Mouse (Mus musculus) ES-E14 (cell line): ENCODE results near the gene Setd1a. TPM values are rescaled to one million over a fixed set of nuclear protein-coding genes. Genes with fewer than 3 reads are reported as not detected.

Experiments used
- DNase-seq: peaks from one replicate; pipeline ENCODE4 v3.0.0-alpha.2; 2013; ENCODE audit warnings: low read depth, low spot score
- H3K27ac ChIP-seq: 2 replicates; pipeline ENCODE4 v1.5.1; 2012; ENCODE audit warnings: low read depth, mild to moderate bottlenecking, low read length, moderate library complexity, mixed read lengths; ENCODE audit not compliant: poor library complexity, insufficient read depth, severe bottlenecking
- H3K36me3 ChIP-seq: 2 replicates; pipeline ENCODE4 v1.6.1; 2012; ENCODE audit warnings: mild to moderate bottlenecking, low read length, moderate library complexity, mixed read lengths; ENCODE audit not compliant: control insufficient read depth, poor library complexity, insufficient read depth, severe bottlenecking
- H3K4me1 ChIP-seq, 2 experiments: fragments of 150-350 bp in 1 of 2; sonication (generic) in 1 of 2; 2 replicates each; pipeline ENCODE4 v1.6.1; 2012; ENCODE audit warnings: low read length in 2 of 2, mild to moderate bottlenecking in 1 of 2, mixed read lengths in 1 of 2; ENCODE audit not compliant: control insufficient read depth in 2 of 2, insufficient read depth in 2 of 2, poor library complexity in 1 of 2
- H3K4me3 ChIP-seq, 2 experiments: fragments of 150-350 bp in 1 of 2; sonication (generic) in 1 of 2; 2 replicates each; pipeline ENCODE4 v1.5.1; 2012; ENCODE audit warnings: low read length in 2 of 2, low read depth in 1 of 2, mild to moderate bottlenecking in 1 of 2, mixed read lengths in 1 of 2; ENCODE audit not compliant: insufficient read depth in 1 of 2, poor library complexity in 1 of 2, severe bottlenecking in 1 of 2
- H3K9ac ChIP-seq: 2 replicates; pipeline ENCODE4 v1.6.1; 2012; ENCODE audit warnings: low read depth, mild to moderate bottlenecking, low read length, mixed read lengths; ENCODE audit not compliant: poor library complexity, insufficient read depth, severe bottlenecking
- H3K9me3 ChIP-seq: fragments of 150-350 bp; sonication (generic); 2 replicates; pipeline ENCODE4 v1.6.1; 2012; ENCODE audit warnings: low read depth, mild to moderate bottlenecking, low read length; ENCODE audit not compliant: control insufficient read depth, insufficient read depth
- CHD2 ChIP-seq: IDR thresholded peaks from 2 replicates; pipeline ENCODE4 v1.6.1; 2014; ENCODE audit warnings: mild to moderate bottlenecking, low read depth, low read length, inconsistent platforms
- HCFC1 ChIP-seq: IDR thresholded peaks from 2 replicates; pipeline ENCODE4 v1.6.1; 2012; ENCODE audit warnings: low read length, inconsistent platforms, borderline replicate concordance; ENCODE audit not compliant: insufficient read depth
- MAFK ChIP-seq: IDR thresholded peaks from 2 replicates; pipeline ENCODE4 v1.6.1; 2014; ENCODE audit warnings: mild to moderate bottlenecking, low read depth, low read length, inconsistent platforms; ENCODE audit not compliant: insufficient read depth
- ZC3H11A ChIP-seq: IDR thresholded peaks from 2 replicates; pipeline ENCODE4 v1.6.1; 2012; ENCODE audit warnings: low read depth, mild to moderate bottlenecking, inconsistent platforms, low read length, borderline replicate concordance
- ZNF384 ChIP-seq: IDR thresholded peaks from 2 replicates; pipeline ENCODE4 v1.6.1; 2012; ENCODE audit warnings: low read depth, low read length, inconsistent platforms
- in situ Hi-C, 2 experiments: fragments of 600-800 bp; cut with MboI; formaldehyde crosslinking; loops; one replicate each; pipeline ENCODE4 v1.15.1; 2025; ENCODE audit warnings: low sequenced_read_pairs in 2 of 2, inconsistent platforms in 1 of 2; ENCODE audit not compliant: unreplicated experiment in 2 of 2
- total RNA-seq: library from RNA; depleted of rRNA; stranded (reverse); fragments of 300-350 nt; gene quantifications from 2 replicates; pipeline ENCODE4 v1.2.3, GENCODE M21; 2012

The Setd1a gene
- total RNA-seq, 1 experiment: 22.6 TPM

DNA sequence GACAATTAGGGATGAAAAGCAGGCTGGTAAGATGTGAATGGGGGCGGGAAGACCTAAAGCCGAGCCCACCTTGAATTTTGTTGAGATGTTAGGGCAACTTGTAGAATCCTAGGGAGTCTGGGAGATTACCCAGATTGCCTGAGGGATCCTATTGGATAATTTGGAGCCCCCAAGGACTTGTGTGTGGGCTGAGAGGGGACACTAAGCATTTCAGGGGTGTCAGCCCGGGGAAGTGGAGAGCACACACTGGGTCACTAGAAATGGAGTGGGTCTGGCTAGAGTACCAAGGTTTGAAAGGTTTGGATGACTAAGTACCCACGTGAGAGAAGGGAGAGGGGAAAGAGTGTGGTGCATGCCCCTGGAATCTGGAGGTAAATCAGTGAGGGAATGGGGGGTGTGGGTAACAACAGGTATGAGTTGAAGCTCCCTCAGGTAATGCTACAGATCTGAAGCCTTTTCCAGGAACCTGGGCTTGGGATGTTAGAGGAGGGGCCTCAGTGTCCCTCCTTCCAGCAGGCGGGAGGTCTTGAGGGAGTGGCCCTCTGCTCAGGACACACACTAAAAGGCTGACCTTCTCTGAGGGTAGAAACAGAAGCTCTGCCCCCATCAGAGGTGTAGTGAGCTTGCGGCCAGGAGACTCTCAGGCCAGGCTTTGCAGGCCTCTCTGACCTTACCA lies 28.8 kb upstream of the Setd1a start:
- Histone ChIP-seq H3K4me1 (peaks cover 2 to 26% of the 10 kb centered on the region in 2 experiments; a peak in 3 of 4 replicates), H3K4me3 (peak overlapping the region; percentile 73 to 88), H3K9ac (peak overlapping the region; percentile 86), H3K27ac (peak overlapping the region; percentile 93), H3K9me3 (no peaks in the 10 kb centered on the region), H3K36me3 (peaks cover 43% of the 10 kb centered on the region)
- in situ Hi-C loops: no loop called here
- TF ChIP-seq ZNF384 (no peak), ZC3H11A (no peak), MAFK (no peak), CHD2 (no peak), HCFC1 (no peak)
- DNase-seq: no peak

DNA sequence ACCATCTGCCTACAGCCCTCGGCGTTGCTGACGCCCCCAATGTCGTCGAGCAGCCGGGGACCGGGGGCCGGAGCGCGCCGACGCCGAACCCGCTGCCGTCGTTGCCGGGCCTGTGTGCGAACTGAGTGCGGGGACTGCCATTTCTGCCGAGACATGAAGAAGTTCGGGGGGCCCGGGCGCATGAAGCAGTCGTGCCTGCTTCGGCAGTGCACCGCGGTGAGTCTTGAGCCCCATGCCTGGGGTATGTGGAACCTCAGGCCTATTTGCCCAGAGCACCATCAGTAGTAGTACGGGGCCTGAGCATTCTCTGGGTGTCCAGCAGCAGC lies 28.3 kb upstream of the Setd1a start:
- TF ChIP-seq HCFC1 (no peak), MAFK (no peak), CHD2 (no peak), ZC3H11A (no peak), ZNF384 (no peak)
- Histone ChIP-seq H3K36me3 (peaks cover 48% of the 10 kb centered on the region), H3K9me3 (no peaks in the 10 kb centered on the region), H3K4me1 (peaks cover 2 to 28% of the 10 kb centered on the region in 2 experiments; a peak in 3 of 4 replicates), H3K9ac (peak overlapping the region; percentile 86), H3K27ac (no peak overlapping the region), H3K4me3 (peak overlapping the region; percentile 73 to 88)
- in situ Hi-C loops: no loop called here
- no peak for DNase-seq

DNA sequence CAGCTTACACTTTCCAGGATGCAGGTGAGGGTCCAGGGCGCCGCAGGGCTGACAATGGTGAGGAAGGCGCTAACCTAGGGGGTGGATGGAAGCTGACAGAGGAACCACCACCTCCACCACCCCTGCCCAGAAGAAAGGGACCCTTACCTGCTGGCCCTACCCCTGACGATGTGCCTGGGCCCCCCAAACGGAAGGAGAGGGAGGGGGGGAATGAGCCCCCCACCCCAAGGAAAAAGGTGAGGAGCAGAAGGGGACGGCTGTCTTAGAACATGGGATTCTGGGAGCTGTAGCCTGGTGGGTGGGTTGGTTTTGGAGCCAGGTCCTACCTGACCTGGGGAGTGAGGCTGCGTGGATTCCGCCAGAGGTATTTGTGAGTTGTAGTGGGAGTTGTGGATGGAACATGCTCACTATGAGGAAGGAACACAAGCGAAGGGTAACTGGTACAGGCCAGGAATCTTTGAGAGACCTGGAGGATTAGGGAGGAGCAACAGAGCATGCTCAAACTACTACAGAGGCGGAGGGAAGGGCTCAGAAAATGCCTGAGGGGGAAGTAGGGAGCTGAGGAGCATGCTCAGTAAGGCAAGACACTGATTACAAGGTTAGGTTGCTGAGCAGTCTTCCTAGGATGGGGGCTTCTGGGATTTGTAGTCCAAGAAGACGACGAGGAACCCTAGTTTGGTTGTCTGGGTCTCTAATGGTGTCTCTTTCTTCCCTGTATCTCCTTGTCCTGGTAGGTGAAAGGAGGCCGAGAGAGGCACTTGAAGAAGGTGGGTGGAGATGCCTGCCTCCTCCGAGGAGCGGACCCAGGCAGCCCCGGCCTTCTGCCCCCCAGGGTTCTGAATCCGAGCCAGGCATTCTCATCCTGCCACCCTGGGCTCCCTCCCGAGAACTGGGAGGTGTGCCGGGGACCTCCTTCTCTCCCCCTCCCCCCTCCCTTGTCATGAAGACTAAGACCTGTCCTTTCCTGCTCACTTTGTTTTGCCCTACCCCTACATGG lies 26.0 kb upstream of the Setd1a start:
- in situ Hi-C loops: no loop called here
- Histone ChIP-seq H3K9ac (peak overlapping the region; percentile 35; the same call in 1 of the 2 replicates), H3K27ac (0 out of 2 replicates have a peak overlapping the region, but pooled peaks have one; percentile 23), H3K4me3 (no peak overlapping the region), H3K4me1 (peaks cover 3 to 33% of the 10 kb centered on the region in 2 experiments), H3K9me3 (no peaks in the 10 kb centered on the region), H3K36me3 (peaks cover 65% of the 10 kb centered on the region)
- DNase-seq: peak; percentile 78
- TF ChIP-seq HCFC1 (peak; percentile 89), ZNF384 (no peak), MAFK (no peak), CHD2 (no peak), ZC3H11A (no peak)

DNA sequence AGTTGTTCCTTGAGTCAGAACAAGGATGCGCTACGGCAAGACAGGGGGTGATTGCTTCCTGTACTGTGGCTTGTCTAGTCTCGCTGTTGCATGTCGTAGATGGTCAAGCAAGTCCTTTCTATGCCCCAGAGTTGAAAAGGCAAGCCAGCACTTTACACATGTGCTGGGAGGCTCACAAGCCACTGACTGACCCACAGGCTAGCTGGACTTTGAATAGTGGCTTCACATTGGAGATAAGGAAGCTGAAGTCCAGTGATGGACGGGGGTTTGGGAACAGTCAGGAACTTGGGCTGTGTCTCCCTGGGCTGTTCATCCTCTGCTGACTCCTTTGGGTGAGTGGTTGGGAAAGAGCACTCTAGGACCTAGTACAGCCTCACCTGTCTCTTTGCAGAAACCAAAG lies 24.9 kb upstream of the Setd1a start:
- Histone ChIP-seq H3K4me1 (peaks cover 3 to 41% of the 10 kb centered on the region in 2 experiments), H3K36me3 (peaks cover 77% of the 10 kb centered on the region), H3K9ac (peak overlapping the region; percentile 20; the same call in 1 of the 2 replicates), H3K4me3 (peak overlapping the region in 1 of 2 experiments; percentile 49; a peak in 1 of 4 replicates), H3K9me3 (no peaks in the 10 kb centered on the region), H3K27ac (no peak overlapping the region)
- no peak for TF ChIP-seq CHD2
- TF ChIP-seq ZC3H11A: no peak
- TF ChIP-seq MAFK: no peak
- TF ChIP-seq HCFC1: no peak
- TF ChIP-seq ZNF384: no peak
- no peak for DNase-seq
- in situ Hi-C loops: no loop called here
